Mouse (Mus musculus): ENCODE data around the gene Ank2. TPM values are rescaled to one million over a fixed set of nuclear protein-coding genes. Genes with fewer than 3 reads are reported as not detected.

The Ank2 gene
- polyA plus RNA-seq, 1 experiment from 2014 or later = 165 TPM

DNA sequence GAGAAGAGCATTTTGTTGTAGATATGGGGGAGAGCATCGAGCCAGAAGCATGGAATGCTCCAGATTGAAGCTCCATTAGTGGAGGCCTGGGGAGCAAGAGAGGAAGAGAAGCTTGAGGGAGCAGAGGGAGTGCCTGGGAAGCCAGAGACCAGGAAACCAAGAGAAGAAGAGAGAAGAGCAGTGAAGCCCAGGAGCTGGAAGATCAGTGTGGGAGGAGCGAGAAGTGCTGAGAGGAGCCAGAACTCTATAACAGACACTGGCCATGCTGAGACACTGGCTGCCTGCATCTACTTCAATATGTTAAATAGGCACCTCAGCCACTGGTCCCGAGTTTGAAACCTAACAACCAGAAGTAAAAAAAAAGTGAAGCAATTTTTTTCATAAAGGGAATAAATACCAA is 234.0 kb downstream of the Ank2 start:
- ATAC-seq (ENCODE audit: low FRiP score) = no peak
- no peaks in the 10 kb centered on the region for H3K9me3 ChIP-seq
- H3K9ac ChIP-seq = no peak overlapping the region
- no peak overlapping the region for H3K27ac ChIP-seq
- H3K4me1 ChIP-seq (replicated peaks) = peaks cover 47% of the 10 kb centered on the region
- H3K36me3 ChIP-seq = no peaks in the 10 kb centered on the region
- no peak overlapping the region for H3K4me2 ChIP-seq
- no peaks in the 10 kb centered on the region for H3K27me3 ChIP-seq
- no peak overlapping the region for H3K4me3 ChIP-seq
- 77% methylated on average over 3 of the region's 3 CpGs for WGBS

DNA sequence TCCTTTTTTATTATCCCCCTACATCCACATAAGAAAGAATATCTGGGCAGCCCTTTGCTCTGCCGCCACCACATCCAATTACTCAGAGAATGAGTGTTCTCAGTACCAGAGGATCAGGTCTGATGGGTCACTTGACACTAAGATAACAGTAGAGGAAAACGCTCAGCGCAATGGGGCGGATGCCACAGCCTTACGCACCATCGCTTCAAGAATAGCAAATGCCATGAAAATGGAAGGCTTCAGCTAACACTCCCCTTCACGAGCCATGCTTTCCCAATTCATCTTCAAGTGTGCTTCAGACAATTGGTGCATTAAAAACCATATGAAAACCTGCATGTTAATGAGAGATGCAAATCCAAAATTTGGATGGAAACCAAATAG is 238.4 kb downstream of the Ank2 start:
- H3K4me3 ChIP-seq = no peak overlapping the region
- 0 out of 2 replicates have a peak overlapping the region, but pooled peaks have one; percentile 6 for H3K4me2 ChIP-seq
- H3K27ac ChIP-seq = peak overlapping the region; percentile 52
- H3K27me3 ChIP-seq = no peaks in the 10 kb centered on the region
- H3K9ac ChIP-seq = no peak overlapping the region
- no peak for ATAC-seq (ENCODE audit: low FRiP score)
- no peaks in the 10 kb centered on the region for H3K36me3 ChIP-seq
- no peaks in the 10 kb centered on the region for H3K9me3 ChIP-seq
- peaks cover 36% of the 10 kb centered on the region for H3K4me1 ChIP-seq (replicated peaks)
- 50% methylated on average over 7 of the region's 7 CpGs for WGBS

DNA sequence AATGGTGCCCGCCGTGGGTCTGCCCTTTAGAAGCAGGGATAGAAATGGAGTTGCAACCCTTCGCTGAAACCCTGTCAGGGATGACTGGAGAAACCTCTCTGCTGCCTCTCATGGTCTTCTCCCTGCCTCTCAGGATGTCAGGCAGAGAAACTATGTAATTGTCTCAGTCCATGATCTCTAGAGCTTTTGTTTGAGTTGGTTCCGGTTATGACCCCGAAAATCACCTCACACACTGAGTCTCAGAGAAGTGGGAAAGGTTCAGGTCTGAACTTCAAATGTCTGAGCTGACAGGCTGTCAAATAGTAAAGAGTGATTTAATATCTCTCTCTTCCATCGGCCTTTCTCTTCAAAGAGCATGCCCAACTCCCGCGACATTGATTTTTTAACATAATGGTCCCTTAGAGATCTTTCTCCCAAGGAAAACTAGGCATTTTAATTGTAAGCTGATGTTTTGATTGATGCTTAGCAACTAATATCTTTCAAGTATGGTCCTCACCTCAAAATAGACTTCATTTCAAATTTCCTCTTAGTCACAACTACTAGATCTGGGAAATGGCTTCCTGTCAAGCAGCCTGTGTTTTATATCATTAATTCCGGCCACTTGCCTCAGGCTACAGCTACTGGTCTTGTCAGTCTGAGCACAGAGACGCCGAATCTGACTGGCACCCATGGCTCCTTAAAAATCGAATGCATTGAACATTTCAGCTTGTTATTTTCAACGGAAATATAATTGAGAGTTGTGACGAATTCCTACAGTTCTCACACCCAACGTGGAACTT is 239.0 kb downstream of the Ank2 start:
- Histone ChIP-seq H3K4me1 (replicated peaks) (peaks cover 32% of the 10 kb centered on the region), H3K27me3 (no peaks in the 10 kb centered on the region), H3K4me2 (0 out of 2 replicates have a peak overlapping the region, but pooled peaks have one; percentile 6), H3K27ac (peak overlapping the region; percentile 52), H3K9ac (no peak overlapping the region), H3K36me3 (no peaks in the 10 kb centered on the region), H3K9me3 (no peaks in the 10 kb centered on the region), H3K4me3 (no peak overlapping the region)
- no peak for ATAC-seq (ENCODE audit: low FRiP score)
- WGBS = 40% methylated on average over 15 of the region's 15 CpGs

DNA sequence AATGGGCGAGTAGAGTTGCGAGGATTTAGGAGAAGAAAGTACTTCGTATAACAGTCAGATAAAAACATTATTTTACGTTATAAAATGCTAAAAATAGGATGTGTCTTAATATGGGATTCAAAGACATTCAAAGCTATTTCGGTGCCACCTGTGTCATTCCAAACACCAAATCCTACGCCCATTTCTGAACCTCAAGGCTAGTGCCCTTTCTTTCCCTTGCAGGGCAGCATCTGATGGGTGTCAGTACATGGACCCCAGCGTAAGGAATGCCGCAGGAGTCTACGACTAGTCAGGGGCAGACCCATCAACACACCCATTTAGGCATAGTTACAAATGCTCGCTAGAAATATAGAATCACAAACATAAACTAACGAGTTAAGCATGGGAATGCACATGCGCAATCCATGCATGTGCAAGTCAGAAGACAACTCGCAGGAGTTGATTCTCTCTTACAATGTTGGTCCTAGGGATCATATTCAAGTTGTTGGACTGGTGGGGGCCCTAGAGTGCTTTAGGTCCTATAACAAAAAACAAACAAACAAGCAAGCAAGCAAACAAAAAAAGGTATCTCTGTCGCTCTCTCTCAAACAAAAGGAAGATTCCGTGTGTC is 240.6 kb downstream of the Ank2 start:
- Histone ChIP-seq H3K4me1 (replicated peaks) (peaks cover 30% of the 10 kb centered on the region), H3K4me3 (peak overlapping the region; percentile 40; the same call in 1 of the 2 replicates)
- WGBS = 34% methylated on average over 15 of the region's 15 CpGs

DNA sequence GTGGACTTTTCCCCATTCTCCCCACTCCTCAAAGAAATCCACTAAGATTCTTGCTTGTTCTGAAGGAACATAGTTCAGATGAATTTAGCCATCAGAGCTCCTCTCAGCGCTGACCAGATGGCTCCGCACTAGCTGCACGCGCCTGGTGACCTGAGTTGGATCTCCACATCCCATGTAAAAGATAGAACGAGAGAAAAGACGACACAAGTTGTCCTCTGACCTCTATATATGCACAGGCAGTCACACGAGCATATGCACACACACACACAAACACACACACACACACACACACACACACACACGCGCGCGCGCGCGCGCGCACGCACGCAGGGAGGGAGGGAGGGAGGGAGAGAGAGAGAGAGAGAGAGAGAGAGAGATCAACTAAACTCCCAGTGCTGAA is 241.2 kb downstream of the Ank2 start:
- peaks cover 30% of the 10 kb centered on the region for H3K4me1 ChIP-seq (replicated peaks)
- peak overlapping the region; percentile 82 for H3K27ac ChIP-seq
- H3K27me3 ChIP-seq = no peaks in the 10 kb centered on the region
- peak overlapping the region; percentile 66 for H3K4me2 ChIP-seq
- under 1% methylated on average over 18 of the region's 18 CpGs for whole genome bisulfite sequencing
- no peaks in the 10 kb centered on the region for H3K36me3 ChIP-seq
- ATAC-seq (ENCODE audit: low FRiP score) = peak; percentile 44
- H3K4me3 ChIP-seq = peak overlapping the region; percentile 40
- H3K9ac ChIP-seq = peak overlapping the region; percentile 61
- H3K9me3 ChIP-seq = no peaks in the 10 kb centered on the region

More for the DNA sequence above, 240.6 kb downstream of the Ank2 start:
- Histone ChIP-seq H3K27me3 (no peaks in the 10 kb centered on the region), H3K27ac (no peak overlapping the region), H3K9ac (no peak overlapping the region), H3K4me2 (peak overlapping the region; percentile 66), H3K36me3 (no peaks in the 10 kb centered on the region), H3K9me3 (no peaks in the 10 kb centered on the region)
- ATAC-seq (ENCODE audit: low FRiP score) = no peak

DNA sequence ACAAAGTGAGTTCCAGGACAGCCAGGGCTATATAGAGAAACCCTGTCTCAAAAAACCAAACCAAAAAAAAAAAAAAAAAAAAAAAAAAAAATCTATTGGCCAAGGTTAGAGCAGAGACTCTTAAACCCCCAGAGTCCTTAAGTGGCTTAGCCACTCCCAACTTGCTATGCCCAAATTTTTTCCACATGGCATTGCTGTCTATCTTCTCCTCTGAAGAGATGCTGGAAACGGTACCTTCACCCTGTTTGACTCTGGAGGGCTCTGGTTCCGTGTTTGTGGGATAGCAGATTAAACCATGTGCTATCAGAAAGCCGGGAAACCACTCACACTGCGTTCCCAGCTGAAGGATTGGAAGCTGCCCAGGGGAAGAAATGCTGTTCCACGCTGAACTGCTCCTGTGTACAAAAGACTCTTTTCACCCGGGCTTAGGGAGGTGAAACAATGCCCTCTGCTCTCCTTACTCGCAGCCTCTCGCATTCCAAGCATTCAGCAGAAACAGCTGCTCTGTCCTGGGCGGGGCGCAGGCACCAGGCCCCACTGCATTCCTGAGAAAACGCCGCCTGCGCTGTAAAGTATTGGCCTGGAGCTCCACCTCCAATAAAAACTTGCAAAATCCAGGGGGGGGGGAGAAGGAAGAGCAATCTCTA is 241.7 kb downstream of the Ank2 start:
- H3K4me3 ChIP-seq = peak overlapping the region; percentile 40
- peak; percentile 82 for ATAC-seq (ENCODE audit: low FRiP score)
- H3K27me3 ChIP-seq = no peaks in the 10 kb centered on the region
- H3K27ac ChIP-seq = peak overlapping the region; percentile 82
- no peaks in the 10 kb centered on the region for H3K36me3 ChIP-seq
- WGBS = under 1% methylated on average over 13 of the region's 13 CpGs
- H3K9ac ChIP-seq = peak overlapping the region; percentile 61
- H3K4me2 ChIP-seq = peak overlapping the region; percentile 66
- peaks cover 30% of the 10 kb centered on the region for H3K4me1 ChIP-seq (replicated peaks)
- H3K9me3 ChIP-seq = no peaks in the 10 kb centered on the region

DNA sequence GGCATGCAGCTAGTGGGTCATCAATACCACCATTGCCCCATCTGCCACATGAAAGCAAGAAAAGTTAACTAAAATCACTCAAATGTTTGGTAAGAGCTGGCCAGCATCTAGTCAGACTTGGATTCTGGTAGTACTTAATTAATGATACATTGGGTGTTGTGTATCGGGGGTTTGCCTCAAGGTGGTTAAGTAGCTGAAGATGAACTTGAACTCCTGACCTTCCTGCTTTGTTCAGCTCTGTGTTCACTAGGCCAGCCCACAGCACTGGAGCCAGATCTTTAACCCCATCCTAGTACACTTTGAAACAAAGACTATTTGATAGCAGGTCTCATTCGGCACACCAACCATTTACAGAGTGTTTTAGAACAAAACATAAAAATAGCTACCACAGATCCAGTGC is 242.5 kb downstream of the Ank2 start:
- no peaks in the 10 kb centered on the region for H3K9me3 ChIP-seq
- H3K36me3 ChIP-seq = no peaks in the 10 kb centered on the region
- WGBS = 54% methylated on average over 2 of the region's 2 CpGs
- no peak overlapping the region for H3K4me3 ChIP-seq
- H3K4me2 ChIP-seq = no peak overlapping the region
- no peak overlapping the region for H3K27ac ChIP-seq
- H3K27me3 ChIP-seq = no peaks in the 10 kb centered on the region
- no peak for ATAC-seq (ENCODE audit: low FRiP score)
- H3K9ac ChIP-seq = no peak overlapping the region
- H3K4me1 ChIP-seq (replicated peaks) = peaks cover 30% of the 10 kb centered on the region

DNA sequence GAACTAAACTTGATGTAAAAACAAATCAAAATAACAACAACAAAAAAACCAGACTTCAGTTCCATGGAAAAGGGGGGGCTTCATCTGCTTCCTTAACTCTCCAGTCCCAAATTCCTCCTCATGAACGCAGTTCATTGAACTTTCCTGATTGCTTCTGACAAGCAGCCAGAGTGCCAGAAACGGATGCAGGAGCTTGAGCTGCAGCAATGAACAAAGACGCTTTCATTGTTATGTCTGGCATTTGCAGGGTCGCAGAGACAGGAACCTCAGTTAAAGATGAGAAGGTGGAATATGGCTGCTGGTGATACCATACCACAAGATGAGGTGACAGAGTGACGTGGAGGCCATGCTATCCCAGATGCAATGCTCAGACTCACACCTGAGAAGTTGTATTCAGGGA is 248.2 kb downstream of the Ank2 start:
- Histone ChIP-seq H3K27me3 (no peaks in the 10 kb centered on the region), H3K9ac (no peak overlapping the region), H3K4me3 (no peak overlapping the region), H3K9me3 (no peaks in the 10 kb centered on the region), H3K36me3 (no peaks in the 10 kb centered on the region), H3K4me1 (replicated peaks) (peaks cover 3% of the 10 kb centered on the region; the same call in 1 of the 2 replicates), H3K27ac (no peak overlapping the region), H3K4me2 (no peak overlapping the region)
- no peak for ATAC-seq (ENCODE audit: low FRiP score)
- WGBS = 60% methylated on average over 5 of the region's 5 CpGs

DNA sequence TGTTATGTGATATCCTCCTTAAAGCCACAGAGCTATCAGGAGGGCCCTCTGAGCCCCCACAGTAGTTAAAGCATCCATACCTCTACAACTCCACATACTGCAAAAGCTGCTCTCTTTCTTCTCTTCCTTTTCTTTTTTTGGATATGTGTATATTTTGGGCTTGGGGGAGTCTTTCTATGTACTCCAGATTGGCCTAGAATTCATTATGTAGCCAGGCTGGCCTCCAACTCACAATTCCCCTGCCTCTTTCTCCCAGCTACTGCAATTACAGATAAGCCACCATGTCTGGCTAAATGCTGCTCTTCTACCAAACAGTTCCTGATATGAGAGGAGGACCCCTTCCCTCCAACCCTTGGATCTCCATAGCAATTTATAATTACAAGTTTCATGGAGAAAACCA is 250.5 kb downstream of the Ank2 start:
- Histone ChIP-seq H3K36me3 (no peaks in the 10 kb centered on the region), H3K27me3 (no peaks in the 10 kb centered on the region)
- ATAC-seq (ENCODE audit: low FRiP score) = no peak

DNA sequence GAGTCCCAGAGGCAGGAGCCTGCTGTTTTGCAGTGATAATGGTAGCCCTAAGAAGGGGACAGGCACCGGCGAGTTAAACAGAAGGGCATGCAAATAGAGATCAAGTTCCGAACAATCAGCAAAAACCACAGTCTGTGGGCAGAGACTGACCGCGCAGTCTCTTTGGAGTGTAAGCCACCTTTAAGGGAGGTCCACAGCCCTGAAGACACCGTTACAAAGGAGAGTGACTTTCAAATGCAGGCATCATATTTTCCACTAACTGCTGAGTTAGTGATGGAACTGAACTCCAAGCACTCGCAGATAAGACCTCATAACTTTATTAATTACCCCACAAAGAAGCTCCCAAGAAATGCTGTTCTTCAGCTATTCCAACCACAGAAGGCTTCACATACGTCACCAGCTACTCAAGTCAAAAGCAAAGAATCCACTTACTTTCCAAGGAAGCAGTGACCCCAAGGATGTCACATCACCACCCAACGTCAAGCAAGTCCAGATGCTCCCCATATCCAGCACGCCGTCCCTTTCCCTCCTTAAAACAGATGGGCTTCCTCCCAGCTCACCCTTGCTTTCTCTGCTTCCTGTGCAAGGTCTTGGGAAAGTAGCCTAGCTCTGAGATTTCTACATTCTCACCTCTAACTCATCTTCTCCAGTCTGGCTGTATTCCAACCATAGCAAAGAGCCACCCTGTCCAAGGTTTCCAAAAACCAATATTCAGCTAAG is 252.0 kb downstream of the Ank2 start:
- Histone ChIP-seq H3K9me3 (no peaks in the 10 kb centered on the region), H3K27me3 (no peaks in the 10 kb centered on the region), H3K27ac (no peak overlapping the region), H3K4me2 (no peak overlapping the region), H3K4me3 (no peak overlapping the region), H3K4me1 (replicated peaks) (peaks cover 22% of the 10 kb centered on the region), H3K36me3 (no peaks in the 10 kb centered on the region), H3K9ac (no peak overlapping the region)
- no peak for ATAC-seq (ENCODE audit: low FRiP score)
- WGBS = 82% methylated on average over 11 of the region's 11 CpGs

More for the DNA sequence above, 250.5 kb downstream of the Ank2 start:
- no peak overlapping the region for H3K9ac ChIP-seq
- no peak overlapping the region for H3K4me2 ChIP-seq
- no peak overlapping the region for H3K4me3 ChIP-seq
- H3K4me1 ChIP-seq (replicated peaks) = peaks cover 10% of the 10 kb centered on the region
- H3K9me3 ChIP-seq = no peaks in the 10 kb centered on the region
- H3K27ac ChIP-seq = no peak overlapping the region

DNA sequence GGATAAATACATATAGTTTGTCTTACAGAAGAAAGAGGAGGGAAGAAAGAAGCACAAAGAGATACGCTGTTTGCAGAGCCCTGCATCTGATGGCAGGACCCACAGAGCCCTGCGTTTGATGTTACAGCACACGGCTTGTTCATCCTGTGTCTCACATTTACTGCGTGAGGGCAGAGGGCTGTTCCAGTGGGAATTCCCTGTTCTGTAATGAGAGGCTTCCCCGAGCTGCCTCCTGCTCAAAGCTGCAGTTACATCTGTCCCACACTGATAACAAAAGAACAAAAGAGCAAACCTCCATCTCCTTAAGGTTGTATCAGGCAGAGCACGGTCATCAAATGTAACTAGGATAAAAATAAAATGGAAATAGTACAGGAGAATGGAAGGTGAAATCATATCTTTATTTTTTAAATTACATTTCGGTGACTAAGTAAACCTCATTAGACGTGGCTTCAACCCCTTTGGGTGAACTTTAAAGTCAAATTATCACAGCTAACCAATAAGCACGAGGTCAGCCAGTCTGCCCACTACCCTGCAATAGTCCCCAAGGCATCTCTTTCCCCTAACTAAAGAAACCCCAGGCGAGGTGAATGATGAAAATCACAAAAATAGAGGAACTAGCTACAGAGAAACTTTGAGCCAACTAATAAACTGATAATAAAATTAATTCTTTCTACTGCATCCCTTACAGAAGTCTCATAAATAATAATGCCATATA is 255.1 kb downstream of the Ank2 start:
- H3K9me3 ChIP-seq = no peaks in the 10 kb centered on the region
- H3K4me2 ChIP-seq = 0 out of 2 replicates have a peak overlapping the region, but pooled peaks have one; percentile 2
- no peaks in the 10 kb centered on the region for H3K27me3 ChIP-seq
- H3K36me3 ChIP-seq = no peaks in the 10 kb centered on the region
- 29% methylated on average over 10 of the region's 10 CpGs for WGBS
- H3K4me3 ChIP-seq = no peak overlapping the region
- H3K27ac ChIP-seq = peak overlapping the region; percentile 76
- 0 out of 2 replicates have a peak overlapping the region, but pooled peaks have one; percentile 10 for H3K9ac ChIP-seq
- ATAC-seq (ENCODE audit: low FRiP score) = peak; percentile 63; the same call in 1 of the 2 replicates
- H3K4me1 ChIP-seq (replicated peaks) = peaks cover 26% of the 10 kb centered on the region

Measured in hindbrain, embryonic 13.5 days (tissue).